Mouse (Mus musculus): ENCODE results near the gene Snrpg. TPM values are rescaled to one million over a fixed set of nuclear protein-coding genes. Genes with fewer than 3 reads are reported as not detected.

The Snrpg gene
- polyA plus RNA-seq, 1 experiment from 2014 or later: 475 TPM

DNA sequence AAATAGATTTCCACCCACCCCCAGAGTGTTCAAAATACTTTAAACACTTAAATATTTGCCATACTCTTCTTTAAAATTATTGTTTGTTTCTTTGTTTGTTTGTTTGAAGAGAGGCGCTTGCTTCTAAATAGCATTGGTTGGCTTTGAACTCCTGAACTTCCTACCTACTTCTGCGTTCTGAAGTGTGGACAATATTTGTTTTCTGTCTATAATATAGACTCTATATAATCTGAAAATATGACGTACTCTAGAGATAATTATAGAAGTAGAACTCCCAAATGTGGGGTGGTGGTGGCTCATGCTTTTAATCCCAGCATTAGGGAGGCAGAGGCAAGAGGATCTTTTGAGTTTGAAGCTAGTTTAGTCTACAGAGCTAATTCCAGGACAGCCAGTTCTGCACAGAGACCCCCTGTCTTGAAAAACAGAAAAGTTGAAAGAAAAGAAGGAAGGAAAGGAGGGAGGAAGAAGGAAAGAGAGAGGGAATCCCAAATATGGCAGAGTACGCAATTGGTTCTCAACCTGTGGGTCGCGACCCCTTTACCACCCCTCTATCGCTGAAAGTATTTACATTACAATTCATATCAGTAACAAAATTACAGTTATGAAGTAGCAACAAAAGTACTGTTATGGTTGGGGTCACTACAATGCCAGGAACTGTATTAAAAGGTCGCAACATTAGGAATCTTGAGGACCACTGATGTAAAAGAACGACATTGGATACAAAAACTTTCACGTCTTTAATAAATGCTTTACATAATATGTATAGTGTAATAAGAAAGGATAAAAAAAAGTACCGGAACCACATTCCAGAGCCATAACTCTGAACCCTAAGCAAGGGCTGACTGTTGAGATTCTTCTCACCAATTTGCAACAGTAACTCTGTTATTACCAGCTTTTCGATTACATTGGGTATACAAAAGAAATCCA lies 31.8 kb downstream of the Snrpg start:
- H3K9ac ChIP-seq: peak overlapping the region; percentile 65

GRCm38 (mm10) chr6:86403728-86404099 lies 32.6 kb downstream of the Snrpg start:
- H3K9ac ChIP-seq: peak overlapping the region; percentile 92
- ATAC-seq (ENCODE audit: low read depth): peak; percentile 61
- DNase-seq: peak; percentile 80
- peak overlapping the region; percentile 96 for H3K4me3 ChIP-seq (replicated peaks)
- peak overlapping the region; percentile 92 for H3K27ac ChIP-seq
- no peaks in the 10 kb centered on the region for H3K9me3 ChIP-seq (replicated peaks)
- under 1% methylated on average over 15 of the region's 15 CpGs for WGBS (ENCODE audit: insufficient replicate concordance)
- H3K27me3 ChIP-seq: no peaks in the 10 kb centered on the region
- peaks cover 44% of the 10 kb centered on the region for H3K4me1 ChIP-seq (replicated peaks)
- peaks cover 14% of the 10 kb centered on the region for H3K36me3 ChIP-seq
- peak overlapping the region; percentile 63 for H3K4me2 ChIP-seq

More for the DNA sequence above, 31.8 kb downstream of the Snrpg start:
- no peak for ATAC-seq (ENCODE audit: low read depth)
- Histone ChIP-seq H3K27ac (no peak overlapping the region; the same call in 1 of the 2 replicates), H3K4me2 (peak overlapping the region; percentile 63), H3K4me3 (replicated peaks) (peak overlapping the region; percentile 96), H3K9me3 (replicated peaks) (no peaks in the 10 kb centered on the region), H3K4me1 (replicated peaks) (peaks cover 45% of the 10 kb centered on the region), H3K27me3 (no peaks in the 10 kb centered on the region), H3K36me3 (peaks cover 8% of the 10 kb centered on the region)
- DNase-seq: no peak
- WGBS (ENCODE audit: insufficient replicate concordance): 29% methylated on average over 12 of the region's 12 CpGs

GRCm38 (mm10) chr6:86404100-86404861 lies 33.2 kb downstream of the Snrpg start, which contains the start of gene Tia1:
Gene Tia1, plus strand, starts transcription at chr6:86404219.
- H3K9me3 ChIP-seq (replicated peaks): no peaks in the 10 kb centered on the region
- WGBS (ENCODE audit: insufficient replicate concordance): under 1% methylated on average over 62 of the region's 62 CpGs
- H3K9ac ChIP-seq: peak within 1 kb of the TSS; percentile 92
- H3K27me3 ChIP-seq: no peaks in the 10 kb centered on the region
- peak within 1 kb of the TSS; percentile 92 for H3K27ac ChIP-seq
- DNase-seq (peak; percentile 96), ATAC-seq (ENCODE audit: low read depth) (peak; percentile 96)
- peak within 1 kb of the TSS; percentile 82 for H3K4me2 ChIP-seq
- peaks cover 16% of the 10 kb centered on the region for H3K36me3 ChIP-seq
- peaks cover 44% of the 10 kb centered on the region for H3K4me1 ChIP-seq (replicated peaks)
- peak within 1 kb of the TSS; percentile 96 for H3K4me3 ChIP-seq (replicated peaks)

- no peak for DNase-seq
- H3K9me3 ChIP-seq (replicated peaks): no peaks in the 10 kb centered on the region
- 1% methylated on average over 11 of the region's 11 CpGs for WGBS (ENCODE audit: insufficient replicate concordance)
Observed at GRCm38 (mm10) chr6:86404996-86405395, 33.9 kb downstream of the Snrpg start.

GRCm38 (mm10) chr6:86406306-86406705 lies 35.2 kb downstream of the Snrpg start:
- Histone ChIP-seq H3K27ac (no peak overlapping the region), H3K9ac (no peak overlapping the region), H3K4me1 (replicated peaks) (peaks cover 34% of the 10 kb centered on the region), H3K4me3 (replicated peaks) (no peak overlapping the region), H3K4me2 (no peak overlapping the region), H3K36me3 (peaks cover 16% of the 10 kb centered on the region), H3K9me3 (replicated peaks) (no peaks in the 10 kb centered on the region), H3K27me3 (no peaks in the 10 kb centered on the region)
- ATAC-seq (ENCODE audit: low read depth) (no peak), DNase-seq (no peak)

More at GRCm38 (mm10) chr6:86404996-86405395, 33.9 kb downstream of the Snrpg start:
- Histone ChIP-seq H3K4me2 (peak overlapping the region; percentile 82), H3K4me1 (replicated peaks) (peaks cover 43% of the 10 kb centered on the region), H3K36me3 (peaks cover 16% of the 10 kb centered on the region), H3K27me3 (no peaks in the 10 kb centered on the region), H3K27ac (peak overlapping the region; percentile 92; the same call in 1 of the 2 replicates), H3K4me3 (replicated peaks) (peak overlapping the region; percentile 96), H3K9ac (peak overlapping the region; percentile 92)
- no peak for ATAC-seq (ENCODE audit: low read depth)

- 82% methylated on average over 6 of the region's 6 CpGs for WGBS (ENCODE audit: insufficient replicate concordance)
- no peak overlapping the region for H3K4me2 ChIP-seq
- H3K4me1 ChIP-seq (replicated peaks): no peaks in the 10 kb centered on the region
- DNase-seq: no peak
- H3K9ac ChIP-seq: no peak overlapping the region
- H3K36me3 ChIP-seq: peaks cover 55% of the 10 kb centered on the region
- no peak for ATAC-seq (ENCODE audit: low read depth)
- no peaks in the 10 kb centered on the region for H3K27me3 ChIP-seq
- no peak overlapping the region for H3K27ac ChIP-seq
- no peak overlapping the region for H3K4me3 ChIP-seq (replicated peaks)
- H3K9me3 ChIP-seq (replicated peaks): no peaks in the 10 kb centered on the region
Observed at GRCm38 (mm10) chr6:86418711-86419110, 47.6 kb downstream of the Snrpg start.

DNA sequence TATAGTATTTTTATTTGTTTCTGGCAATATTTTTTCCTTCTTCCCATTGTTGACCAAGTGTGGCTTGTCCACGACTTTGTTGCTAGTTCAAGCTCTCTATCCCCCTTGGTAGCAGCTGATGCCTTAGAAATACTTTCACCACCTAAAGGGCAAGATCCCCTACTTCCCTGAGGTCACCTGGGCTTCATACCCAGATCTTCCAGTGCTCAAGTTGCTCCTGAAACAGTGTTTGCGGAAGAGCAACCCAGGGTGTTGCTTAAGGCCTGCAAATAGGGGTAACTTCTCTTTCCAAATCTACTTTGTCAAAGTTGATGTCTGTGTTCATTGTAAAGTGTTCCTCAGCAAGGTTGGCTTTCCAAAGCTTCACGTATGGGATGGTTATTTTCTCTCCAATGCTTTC lies 48.1 kb downstream of the Snrpg start:
- Histone ChIP-seq H3K27ac (no peak overlapping the region), H3K9me3 (replicated peaks) (no peaks in the 10 kb centered on the region), H3K9ac (no peak overlapping the region), H3K27me3 (no peaks in the 10 kb centered on the region), H3K4me3 (replicated peaks) (no peak overlapping the region), H3K4me1 (replicated peaks) (no peaks in the 10 kb centered on the region), H3K4me2 (no peak overlapping the region), H3K36me3 (peaks cover 56% of the 10 kb centered on the region)
- DNase-seq (no peak), ATAC-seq (ENCODE audit: low read depth) (no peak)
- WGBS (ENCODE audit: insufficient replicate concordance): 79% methylated on average over 3 of the region's 3 CpGs

GRCm38 (mm10) chr6:86420491-86420890 lies 49.4 kb downstream of the Snrpg start:
- no peak overlapping the region for H3K27ac ChIP-seq
- ATAC-seq (ENCODE audit: low read depth): no peak
- H3K4me3 ChIP-seq (replicated peaks): no peak overlapping the region
- no peaks in the 10 kb centered on the region for H3K27me3 ChIP-seq
- H3K4me2 ChIP-seq: no peak overlapping the region
- no peak overlapping the region for H3K9ac ChIP-seq
- no peaks in the 10 kb centered on the region for H3K9me3 ChIP-seq (replicated peaks)
- no peak for DNase-seq
- peaks cover 62% of the 10 kb centered on the region for H3K36me3 ChIP-seq
- H3K4me1 ChIP-seq (replicated peaks): no peaks in the 10 kb centered on the region
- WGBS (ENCODE audit: insufficient replicate concordance): 74% methylated on average over 6 of the region's 6 CpGs

- Histone ChIP-seq H3K27ac (no peak within 1 kb of the TSS), H3K36me3 (peaks cover 54% of the 10 kb centered on the region), H3K4me3 (replicated peaks) (no peak within 1 kb of the TSS), H3K9me3 (replicated peaks) (no peaks in the 10 kb centered on the region), H3K4me1 (replicated peaks) (no peaks in the 10 kb centered on the region), H3K27me3 (no peaks in the 10 kb centered on the region), H3K4me2 (no peak within 1 kb of the TSS), H3K9ac (no peak within 1 kb of the TSS)
- 88% methylated on average over 1 of the region's 1 CpGs for WGBS (ENCODE audit: insufficient replicate concordance)
- no peak for ATAC-seq (ENCODE audit: low read depth)
- DNase-seq: no peak
Observed at GRCm38 (mm10) chr6:86426358-86426757, 55.3 kb downstream of the Snrpg start, which contains the start of gene Gm44790. Gene Gm44790, plus strand, starts transcription at chr6:86426658.

Measured in liver, embryonic 13.5 days (tissue).